Mouse (Mus musculus) lung, postnatal 0 days (tissue): ENCODE results near the gene Gm21981. TPM values are rescaled to one million over a fixed set of nuclear protein-coding genes. Genes with fewer than 3 reads are reported as not detected.

Source experiments
- ATAC-seq: fragments of 200-750 bp; cut with Nextera tagmentation; 2 replicates; pipeline ENCODE4 v1.8.0; 2017; ENCODE audit warnings: moderate library complexity
- DNase-seq: peaks from one replicate; pipeline ENCODE4 v3.0.0-alpha.2; 2016; ENCODE audit warnings: low spot score
- H3K27ac ChIP-seq: fragments of 300-500 bp; sonication (generic); 2 replicates; pipeline ENCODE4 v1.5.1; 2014; ENCODE audit warnings: antibody characterized with exemption, mild to moderate bottlenecking, low read length, mixed read lengths
- H3K27me3 ChIP-seq: fragments of 300-500 bp; sonication (generic); replicated peaks from 2 replicates; pipeline ENCODE4 v1.6.1; 2014; ENCODE audit warnings: low read length, mixed read lengths; ENCODE audit not compliant: insufficient read depth
- H3K36me3 ChIP-seq: fragments of 300-500 bp; sonication (generic); 2 replicates; pipeline ENCODE4 v1.6.1; 2014; ENCODE audit warnings: low read length, mixed read lengths; ENCODE audit not compliant: insufficient read depth
- H3K4me1 ChIP-seq: fragments of 300-500 bp; sonication (generic); 2 replicates; pipeline ENCODE4 v1.6.1; 2014; ENCODE audit warnings: antibody characterized with exemption, low read depth, low read length, mixed read lengths; ENCODE audit not compliant: insufficient read depth
- H3K4me2 ChIP-seq: fragments of 300-500 bp; sonication (generic); replicated peaks from 2 replicates; pipeline ENCODE4 v1.6.1; 2014; ENCODE audit warnings: low read depth, mild to moderate bottlenecking, low read length, moderate library complexity, mixed read lengths
- H3K4me3 ChIP-seq: fragments of 300-500 bp; sonication (generic); 2 replicates; pipeline ENCODE4 v1.5.1; 2014; ENCODE audit warnings: low read depth, low read length
- H3K9ac ChIP-seq: fragments of 300-500 bp; sonication (generic); replicated peaks from 2 replicates; pipeline ENCODE4 v1.6.1; 2014; ENCODE audit warnings: low read depth, mild to moderate bottlenecking
- H3K9me3 ChIP-seq: fragments of 300-500 bp; sonication (generic); 2 replicates; pipeline ENCODE4 v1.6.1; 2016; ENCODE audit warnings: low read length, mixed read lengths
- CTCF ChIP-seq: IDR thresholded peaks from 2 replicates; pipeline ENCODE4 v1.5.1; 2016; ENCODE audit warnings: antibody characterized with exemption, mild to moderate bottlenecking
- EP300 ChIP-seq: IDR thresholded peaks from 2 replicates; pipeline ENCODE4 v1.6.1; 2016; ENCODE audit warnings: antibody characterized with exemption, mild to moderate bottlenecking, control low read depth
- WGBS: fragments of 180-500 bp; shearing (Covaris S2); extraction: QIAGEN DNeasy Blood & Tissue Kit; methylation state at CpG from one replicate; pipeline ENCODE4 v1.1.7; 2014; 5-methylcytosine and 5-hydroxymethylcytosine counted together
- polyA plus RNA-seq: library from polyadenylated mRNA; unstranded; fragments of >200 nt; fragmentation: Nextera tagmentation; extraction: Ambion mirVana; gene quantifications from 2 replicates; pipeline ENCODE4 v1.2.1, GENCODE M21; 2015

The Gm21981 gene
- polyA plus RNA-seq, 1 experiment from 2014 or later, result 0.18 TPM

GRCm38 (mm10) chr17:47704692-47705091 lies 10.4 kb upstream of the Gm21981 start:
- Histone ChIP-seq H3K36me3 (no peaks in the 10 kb centered on the region; the same call in 1 of the 2 replicates), H3K9me3 (no peaks in the 10 kb centered on the region), H3K4me1 (no peaks in the 10 kb centered on the region), H3K4me2 (no peak overlapping the region), H3K27me3 (no peaks in the 10 kb centered on the region), H3K27ac (no peak overlapping the region), H3K9ac (no peak overlapping the region), H3K4me3 (no peak overlapping the region)
- WGBS, result 73% methylated on average over 4 of the region's 4 CpGs
- no peak for ATAC-seq
- TF ChIP-seq EP300, result no peak
- peak; percentile 26 for TF ChIP-seq CTCF
- DNase-seq, result no peak

- no peak for TF ChIP-seq CTCF
- TF ChIP-seq EP300, result no peak
- Histone ChIP-seq H3K4me3 (no peak overlapping the region), H3K27ac (no peak overlapping the region), H3K27me3 (no peaks in the 10 kb centered on the region), H3K9ac (no peak overlapping the region), H3K4me2 (no peak overlapping the region), H3K4me1 (no peaks in the 10 kb centered on the region), H3K9me3 (no peaks in the 10 kb centered on the region), H3K36me3 (no peaks in the 10 kb centered on the region; the same call in 1 of the 2 replicates)
- WGBS, result 43% methylated on average over 20 of the region's 20 CpGs
- DNase-seq (no peak), ATAC-seq (no peak)
Measured at GRCm38 (mm10) chr17:47703556-47703955, 9.3 kb upstream of the Gm21981 start.

- no peaks in the 10 kb centered on the region; the same call in 1 of the 2 replicates for H3K36me3 ChIP-seq
- TF ChIP-seq EP300, result no peak
- no peak for TF ChIP-seq CTCF
- no peak overlapping the region for H3K4me3 ChIP-seq
- H3K9ac ChIP-seq, result no peak overlapping the region
- H3K27me3 ChIP-seq, result no peaks in the 10 kb centered on the region
- no peaks in the 10 kb centered on the region for H3K4me1 ChIP-seq
- ATAC-seq (peak; percentile 43), DNase-seq (peak; percentile 55)
- no peak overlapping the region for H3K4me2 ChIP-seq
- WGBS, result 40% methylated on average over 28 of the region's 28 CpGs
- H3K9me3 ChIP-seq, result no peaks in the 10 kb centered on the region
- no peak overlapping the region for H3K27ac ChIP-seq
Measured at GRCm38 (mm10) chr17:47702548-47703345, 8.5 kb upstream of the Gm21981 start.

GRCm38 (mm10) chr17:47701793-47702192 lies 7.5 kb upstream of the Gm21981 start:
- H3K9me3 ChIP-seq, result no peaks in the 10 kb centered on the region

GRCm38 (mm10) chr17:47699055-47699454 lies 4.8 kb upstream of the Gm21981 start:
- TF ChIP-seq EP300 (no peak), CTCF (no peak)
- 69% methylated on average over 2 of the region's 2 CpGs for WGBS

More at GRCm38 (mm10) chr17:47701793-47702192, 7.5 kb upstream of the Gm21981 start:
- Histone ChIP-seq H3K4me2 (no peak overlapping the region), H3K4me3 (no peak overlapping the region), H3K36me3 (no peaks in the 10 kb centered on the region; the same call in 1 of the 2 replicates), H3K27ac (no peak overlapping the region), H3K9ac (no peak overlapping the region), H3K4me1 (no peaks in the 10 kb centered on the region), H3K27me3 (no peaks in the 10 kb centered on the region)
- TF ChIP-seq CTCF (no peak), EP300 (no peak)
- 59% methylated on average over 9 of the region's 9 CpGs for WGBS
- no peak for DNase-seq
- no peak for ATAC-seq

GRCm38 (mm10) chr17:47698156-47698555 lies 3.9 kb upstream of the Gm21981 start:
- Histone ChIP-seq H3K9me3 (no peaks in the 10 kb centered on the region), H3K4me2 (no peak overlapping the region), H3K36me3 (no peaks in the 10 kb centered on the region; the same call in 1 of the 2 replicates), H3K27ac (no peak overlapping the region), H3K9ac (no peak overlapping the region), H3K4me3 (no peak overlapping the region), H3K27me3 (no peaks in the 10 kb centered on the region), H3K4me1 (no peaks in the 10 kb centered on the region)
- ATAC-seq, result no peak
- DNase-seq, result no peak
- 91% methylated on average over 10 of the region's 10 CpGs for WGBS
- TF ChIP-seq CTCF, result no peak
- TF ChIP-seq EP300, result no peak

More at GRCm38 (mm10) chr17:47699055-47699454, 4.8 kb upstream of the Gm21981 start:
- no peak overlapping the region for H3K27ac ChIP-seq
- H3K36me3 ChIP-seq, result no peaks in the 10 kb centered on the region; the same call in 1 of the 2 replicates
- no peaks in the 10 kb centered on the region for H3K9me3 ChIP-seq
- no peak overlapping the region for H3K4me2 ChIP-seq
- no peaks in the 10 kb centered on the region for H3K4me1 ChIP-seq
- ATAC-seq, result no peak
- no peaks in the 10 kb centered on the region for H3K27me3 ChIP-seq
- no peak for DNase-seq
- no peak overlapping the region for H3K9ac ChIP-seq
- no peak overlapping the region for H3K4me3 ChIP-seq
